Mouse (Mus musculus): Measurements from ENCODE around the gene Sft2d1. TPM values are rescaled to one million over a fixed set of nuclear protein-coding genes. Genes with fewer than 3 reads are reported as not detected.

The Sft2d1 gene
- polyA plus RNA-seq, 1 experiment from 2014 or later, result 195 TPM

- peak; percentile 98 for ATAC-seq (ENCODE audit: low read depth)
- H3K9ac ChIP-seq (replicated peaks; ENCODE audit: low read depth, low read length), result peak overlapping the region; percentile 86
- H3K36me3 ChIP-seq (ENCODE audit: control insufficient read depth, insufficient read depth, low read length), result no peaks in the 10 kb centered on the region
- peak overlapping the region; percentile 94 for H3K27ac ChIP-seq (ENCODE audit: low read depth, low read length)
- H3K4me3 ChIP-seq (ENCODE audit: low read depth, low read length), result peak overlapping the region; percentile 85
- H3K4me1 ChIP-seq (ENCODE audit: control insufficient read depth, insufficient read depth, low read length), result peaks cover 12% of the 10 kb centered on the region; the same call in 1 of the 2 replicates
- WGBS, result under 1% methylated on average over 77 of the region's 77 CpGs
- H3K4me2 ChIP-seq (ENCODE audit: low read depth, low read length), result peak overlapping the region; percentile 96
- H3K27me3 ChIP-seq (ENCODE audit: control insufficient read depth, insufficient read depth, low read length), result no peaks in the 10 kb centered on the region
- H3K9me3 ChIP-seq (ENCODE audit: control insufficient read depth, low read length), result no peaks in the 10 kb centered on the region
Measured at GRCm38 (mm10) chr17:8283526-8284253, 27.2 kb upstream of the Sft2d1 start.

DNA sequence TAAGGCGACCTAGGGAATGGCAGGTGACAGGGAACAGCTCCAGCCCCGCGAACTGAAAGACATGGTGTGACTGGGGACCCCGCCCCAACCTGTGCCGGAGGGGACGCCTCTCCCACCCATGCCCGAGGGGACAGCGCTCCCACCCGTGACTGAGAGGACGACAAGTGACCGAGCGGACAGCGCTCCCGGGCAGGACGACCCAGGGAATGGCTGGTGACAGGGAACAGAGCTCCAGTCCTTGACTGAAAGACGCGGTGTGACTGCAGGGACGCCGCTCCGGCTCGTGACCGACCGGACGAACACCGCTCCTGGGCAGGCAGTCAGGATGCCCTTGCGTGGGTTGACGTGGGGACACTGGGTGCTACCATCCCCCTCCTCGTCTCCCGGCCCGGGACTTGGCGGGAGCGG is 26.6 kb upstream of the Sft2d1 start:
- Histone ChIP-seq H3K9ac (replicated peaks; ENCODE audit: low read depth, low read length) (peak overlapping the region; percentile 86), H3K27ac (ENCODE audit: low read depth, low read length) (peak overlapping the region; percentile 94), H3K27me3 (ENCODE audit: control insufficient read depth, insufficient read depth, low read length) (no peaks in the 10 kb centered on the region), H3K9me3 (ENCODE audit: control insufficient read depth, low read length) (no peaks in the 10 kb centered on the region), H3K4me1 (ENCODE audit: control insufficient read depth, insufficient read depth, low read length) (peaks cover 12% of the 10 kb centered on the region; the same call in 1 of the 2 replicates), H3K4me3 (ENCODE audit: low read depth, low read length) (peak overlapping the region; percentile 85), H3K4me2 (ENCODE audit: low read depth, low read length) (peak overlapping the region; percentile 96), H3K36me3 (ENCODE audit: control insufficient read depth, insufficient read depth, low read length) (no peaks in the 10 kb centered on the region)
- peak; percentile 7 for ATAC-seq (ENCODE audit: low read depth)
- WGBS, result 0% methylated on average over 29 of the region's 32 CpGs

DNA sequence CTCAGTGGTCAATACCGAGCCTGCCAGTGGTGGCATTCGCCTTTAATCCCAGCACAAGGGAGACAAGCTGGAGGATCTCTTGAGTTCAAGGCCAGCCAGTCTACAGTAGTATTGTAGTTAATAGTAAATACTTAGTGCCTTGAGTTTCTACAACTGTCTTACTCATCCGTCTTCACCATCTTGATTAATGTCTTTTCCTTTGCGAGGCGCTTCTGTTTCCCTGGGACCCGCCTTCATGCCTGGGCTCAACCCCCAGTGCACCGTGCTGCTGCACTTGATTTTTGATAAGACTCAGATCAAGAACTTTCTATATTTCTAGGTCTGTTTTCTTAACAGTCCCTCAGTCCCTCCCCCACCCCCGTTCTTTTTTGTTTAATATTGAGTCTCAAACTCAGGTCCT is 25.8 kb upstream of the Sft2d1 start:
- Histone ChIP-seq H3K4me1 (ENCODE audit: control insufficient read depth, insufficient read depth, low read length) (peaks cover 12% of the 10 kb centered on the region; the same call in 1 of the 2 replicates), H3K4me2 (ENCODE audit: low read depth, low read length) (peak overlapping the region; percentile 96), H3K27ac (ENCODE audit: low read depth, low read length) (no peak overlapping the region), H3K36me3 (ENCODE audit: control insufficient read depth, insufficient read depth, low read length) (no peaks in the 10 kb centered on the region), H3K4me3 (ENCODE audit: low read depth, low read length) (peak overlapping the region; percentile 85), H3K9ac (replicated peaks; ENCODE audit: low read depth, low read length) (no peak overlapping the region), H3K27me3 (ENCODE audit: control insufficient read depth, insufficient read depth, low read length) (no peaks in the 10 kb centered on the region), H3K9me3 (ENCODE audit: control insufficient read depth, low read length) (no peaks in the 10 kb centered on the region)
- WGBS, result 25% methylated on average over 8 of the region's 8 CpGs
- no peak for ATAC-seq (ENCODE audit: low read depth)

GRCm38 (mm10) chr17:8286987-8287386 is 23.9 kb upstream of the Sft2d1 start:
- H3K4me2 ChIP-seq (ENCODE audit: low read depth, low read length), result no peak overlapping the region
- no peak overlapping the region for H3K4me3 ChIP-seq (ENCODE audit: low read depth, low read length)
- no peak for ATAC-seq (ENCODE audit: low read depth)
- no peaks in the 10 kb centered on the region for H3K9me3 ChIP-seq (ENCODE audit: control insufficient read depth, low read length)
- WGBS, result 93% methylated on average over 4 of the region's 4 CpGs
- no peak overlapping the region for H3K27ac ChIP-seq (ENCODE audit: low read depth, low read length)
- no peak overlapping the region for H3K9ac ChIP-seq (replicated peaks; ENCODE audit: low read depth, low read length)
- peaks cover 12% of the 10 kb centered on the region; the same call in 1 of the 2 replicates for H3K4me1 ChIP-seq (ENCODE audit: control insufficient read depth, insufficient read depth, low read length)
- H3K27me3 ChIP-seq (ENCODE audit: control insufficient read depth, insufficient read depth, low read length), result no peaks in the 10 kb centered on the region
- H3K36me3 ChIP-seq (ENCODE audit: control insufficient read depth, insufficient read depth, low read length), result no peaks in the 10 kb centered on the region

DNA sequence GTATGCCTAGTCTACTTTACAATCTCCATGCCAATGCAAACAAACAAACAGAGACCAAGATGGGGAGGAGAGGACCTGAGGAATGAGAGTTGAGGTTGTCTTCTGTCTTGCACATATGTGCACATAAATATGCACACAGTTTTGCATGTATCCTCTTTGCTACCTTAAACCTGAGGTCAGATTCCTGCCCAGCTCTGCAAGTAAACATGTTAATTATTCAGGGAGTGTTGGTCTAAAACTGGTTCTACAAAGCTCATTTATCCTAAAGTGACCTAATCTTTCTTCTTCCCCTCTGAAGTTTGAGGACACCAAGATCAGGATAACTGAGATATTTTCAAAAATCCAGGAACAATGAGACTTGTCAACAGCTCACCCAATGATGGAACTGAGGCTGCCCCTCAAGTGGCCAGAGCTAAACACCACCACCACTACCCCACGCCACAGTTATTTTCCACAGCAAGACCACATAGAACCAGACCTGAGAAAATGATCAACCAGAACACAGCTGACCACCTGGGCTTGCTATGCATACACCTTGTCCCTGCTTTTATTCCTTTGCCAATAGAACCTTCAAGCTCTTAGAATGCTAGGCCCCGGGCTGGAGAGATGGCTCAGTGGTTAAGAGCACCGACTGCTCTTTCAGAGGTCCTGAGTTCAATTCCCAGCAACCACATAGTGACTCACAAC is 20.8 kb upstream of the Sft2d1 start:
- Histone ChIP-seq H3K9ac (replicated peaks; ENCODE audit: low read depth, low read length) (no peak overlapping the region), H3K27me3 (ENCODE audit: control insufficient read depth, insufficient read depth, low read length) (no peaks in the 10 kb centered on the region), H3K4me1 (ENCODE audit: control insufficient read depth, insufficient read depth, low read length) (peaks cover 8% of the 10 kb centered on the region; the same call in 1 of the 2 replicates), H3K27ac (ENCODE audit: low read depth, low read length) (no peak overlapping the region), H3K9me3 (ENCODE audit: control insufficient read depth, low read length) (no peaks in the 10 kb centered on the region), H3K4me2 (ENCODE audit: low read depth, low read length) (no peak overlapping the region), H3K4me3 (ENCODE audit: low read depth, low read length) (no peak overlapping the region), H3K36me3 (ENCODE audit: control insufficient read depth, insufficient read depth, low read length) (no peaks in the 10 kb centered on the region)
- 90% methylated on average over 3 of the region's 3 CpGs for WGBS
- ATAC-seq (ENCODE audit: low read depth), result no peak

DNA sequence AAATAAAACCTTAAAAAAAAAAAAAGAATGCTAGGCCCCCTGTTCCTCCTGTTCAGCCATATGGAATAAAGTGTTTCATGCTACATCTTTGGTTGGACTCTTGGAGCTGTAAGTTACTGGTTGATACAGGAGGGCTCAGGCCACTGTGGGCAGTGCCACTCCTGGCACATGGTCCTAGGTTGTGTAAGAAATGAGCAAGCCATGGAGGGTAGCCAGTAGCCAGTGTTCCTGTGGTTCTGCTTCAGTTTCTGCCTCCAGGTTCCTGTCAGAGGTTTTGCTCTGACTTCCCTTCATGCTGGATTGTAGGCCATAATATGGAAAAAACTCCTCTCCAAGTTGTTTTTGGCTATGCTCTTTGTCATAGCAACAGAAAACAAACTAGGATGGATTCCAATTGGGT is 20.2 kb upstream of the Sft2d1 start:
- H3K4me2 ChIP-seq (ENCODE audit: low read depth, low read length), result no peak overlapping the region
- H3K27me3 ChIP-seq (ENCODE audit: control insufficient read depth, insufficient read depth, low read length), result no peaks in the 10 kb centered on the region
- ATAC-seq (ENCODE audit: low read depth), result no peak
- no peaks in the 10 kb centered on the region for H3K36me3 ChIP-seq (ENCODE audit: control insufficient read depth, insufficient read depth, low read length)
- H3K9ac ChIP-seq (replicated peaks; ENCODE audit: low read depth, low read length), result no peak overlapping the region
- no peak overlapping the region for H3K4me3 ChIP-seq (ENCODE audit: low read depth, low read length)
- 0 out of 2 replicates have a peak, but pooled peaks cover 2% of the 10 kb centered on the region for H3K4me1 ChIP-seq (ENCODE audit: control insufficient read depth, insufficient read depth, low read length)
- no peaks in the 10 kb centered on the region for H3K9me3 ChIP-seq (ENCODE audit: control insufficient read depth, low read length)
- no peak overlapping the region for H3K27ac ChIP-seq (ENCODE audit: low read depth, low read length)

DNA sequence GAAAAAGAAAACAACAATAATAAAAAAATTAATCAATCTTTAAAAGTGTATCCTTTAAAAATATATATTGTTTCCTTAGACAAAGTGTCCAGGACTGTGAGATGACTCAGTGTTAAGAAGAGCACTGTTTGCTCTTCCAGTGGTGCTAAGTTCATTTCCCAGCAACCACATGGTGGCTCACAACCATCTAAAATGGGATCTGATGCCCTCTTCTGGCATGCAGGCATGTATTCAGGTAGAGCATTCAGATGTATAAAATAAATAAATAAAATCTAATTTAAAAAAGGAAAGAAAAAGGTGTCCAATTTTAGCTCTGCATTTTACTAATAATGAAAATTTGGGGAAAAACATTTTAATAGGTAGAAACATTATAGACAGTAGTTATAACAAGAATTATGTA is 15.1 kb upstream of the Sft2d1 start:
- no peak overlapping the region for H3K4me2 ChIP-seq (ENCODE audit: low read depth, low read length)
- no peaks in the 10 kb centered on the region for H3K4me1 ChIP-seq (ENCODE audit: control insufficient read depth, insufficient read depth, low read length)
- peaks cover 7% of the 10 kb centered on the region; the same call in 1 of the 2 replicates for H3K36me3 ChIP-seq (ENCODE audit: control insufficient read depth, insufficient read depth, low read length)
- no peak for ATAC-seq (ENCODE audit: low read depth)
- no peak overlapping the region for H3K4me3 ChIP-seq (ENCODE audit: low read depth, low read length)
- no peaks in the 10 kb centered on the region for H3K27me3 ChIP-seq (ENCODE audit: control insufficient read depth, insufficient read depth, low read length)
- no peaks in the 10 kb centered on the region for H3K9me3 ChIP-seq (ENCODE audit: control insufficient read depth, low read length)
- H3K9ac ChIP-seq (replicated peaks; ENCODE audit: low read depth, low read length), result no peak overlapping the region
- no peak overlapping the region for H3K27ac ChIP-seq (ENCODE audit: low read depth, low read length)

DNA sequence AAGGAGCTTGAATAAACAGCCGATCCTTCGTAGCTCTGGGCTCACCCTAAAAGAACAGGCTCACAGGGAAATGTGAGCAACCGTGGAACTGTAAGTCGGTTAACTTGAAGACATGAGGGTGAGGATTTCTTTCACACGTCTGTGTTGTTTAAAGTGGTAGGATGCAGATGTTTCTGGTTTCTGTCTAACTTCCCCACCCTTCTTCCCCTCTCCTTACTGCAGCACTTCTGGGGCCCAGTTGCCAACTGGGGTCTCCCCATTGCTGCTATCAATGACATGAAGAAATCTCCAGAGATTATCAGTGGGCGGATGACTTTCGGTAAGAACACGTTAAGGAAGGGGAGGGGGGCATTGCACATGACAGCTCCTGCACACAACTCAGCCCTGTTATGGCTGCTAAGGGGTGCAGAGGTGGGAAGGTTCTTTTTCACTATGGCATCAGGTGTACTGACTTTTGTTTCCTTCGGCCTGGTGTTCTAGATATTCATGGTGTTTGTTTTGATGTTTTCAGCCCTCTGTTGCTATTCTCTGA is 14.5 kb upstream of the Sft2d1 start:
- no peak overlapping the region for H3K4me3 ChIP-seq (ENCODE audit: low read depth, low read length)
- H3K9me3 ChIP-seq (ENCODE audit: control insufficient read depth, low read length), result no peaks in the 10 kb centered on the region
- H3K27me3 ChIP-seq (ENCODE audit: control insufficient read depth, insufficient read depth, low read length), result no peaks in the 10 kb centered on the region
- no peaks in the 10 kb centered on the region for H3K4me1 ChIP-seq (ENCODE audit: control insufficient read depth, insufficient read depth, low read length)
- WGBS, result 86% methylated on average over 9 of the region's 9 CpGs
- no peak for ATAC-seq (ENCODE audit: low read depth)
- no peak overlapping the region for H3K9ac ChIP-seq (replicated peaks; ENCODE audit: low read depth, low read length)
- H3K36me3 ChIP-seq (ENCODE audit: control insufficient read depth, insufficient read depth, low read length), result peaks cover 7% of the 10 kb centered on the region; the same call in 1 of the 2 replicates
- no peak overlapping the region for H3K27ac ChIP-seq (ENCODE audit: low read depth, low read length)
- no peak overlapping the region for H3K4me2 ChIP-seq (ENCODE audit: low read depth, low read length)

DNA sequence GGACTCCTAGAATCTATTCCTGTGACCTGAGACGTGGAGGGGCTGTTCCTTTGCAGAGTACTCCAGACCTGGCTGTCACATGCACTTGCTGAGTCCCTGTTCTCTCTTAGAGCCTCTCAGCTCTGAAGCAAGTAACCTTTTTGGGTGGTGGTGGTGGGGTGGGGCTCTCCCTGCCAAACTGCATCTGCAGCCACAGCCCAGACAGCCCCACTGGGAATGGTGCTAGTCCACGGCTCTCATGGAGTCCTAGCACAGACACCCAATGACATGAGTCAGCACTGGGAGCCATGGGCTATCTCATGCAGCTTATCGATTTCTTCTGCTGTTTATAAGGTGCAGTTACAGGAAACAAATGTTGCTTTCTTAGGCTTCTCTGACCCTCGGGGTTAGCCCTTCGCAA is 13.2 kb upstream of the Sft2d1 start:
- Histone ChIP-seq H3K4me3 (ENCODE audit: low read depth, low read length) (no peak overlapping the region), H3K27ac (ENCODE audit: low read depth, low read length) (no peak overlapping the region), H3K9me3 (ENCODE audit: control insufficient read depth, low read length) (no peaks in the 10 kb centered on the region), H3K9ac (replicated peaks; ENCODE audit: low read depth, low read length) (no peak overlapping the region), H3K4me1 (ENCODE audit: control insufficient read depth, insufficient read depth, low read length) (no peaks in the 10 kb centered on the region), H3K4me2 (ENCODE audit: low read depth, low read length) (no peak overlapping the region), H3K27me3 (ENCODE audit: control insufficient read depth, insufficient read depth, low read length) (no peaks in the 10 kb centered on the region), H3K36me3 (ENCODE audit: control insufficient read depth, insufficient read depth, low read length) (peaks cover 7% of the 10 kb centered on the region; the same call in 1 of the 2 replicates)
- ATAC-seq (ENCODE audit: low read depth), result no peak
- 84% methylated on average over 5 of the region's 5 CpGs for WGBS

All from neural tube, embryonic 14.5 days (tissue).